Mouse (Mus musculus) spleen, adult 2 months (tissue): ENCODE results near the gene Gpr3.

Source experiments
- CTCF ChIP-seq: fragments of 200-500 bp; IDR thresholded peaks from 2 replicates; pipeline ENCODE4 v1.5.1; 2011; ENCODE audit warnings: mild to moderate bottlenecking, inconsistent platforms; ENCODE audit not compliant: insufficient read depth, insufficient read length, insufficient replicate concordance; ENCODE audit errors: extremely low read depth
- POLR2A ChIP-seq: fragments of 200-500 bp; IDR thresholded peaks from 2 replicates; pipeline ENCODE4 v1.6.1; 2011; ENCODE audit warnings: low read depth, low read length, inconsistent platforms

DNA sequence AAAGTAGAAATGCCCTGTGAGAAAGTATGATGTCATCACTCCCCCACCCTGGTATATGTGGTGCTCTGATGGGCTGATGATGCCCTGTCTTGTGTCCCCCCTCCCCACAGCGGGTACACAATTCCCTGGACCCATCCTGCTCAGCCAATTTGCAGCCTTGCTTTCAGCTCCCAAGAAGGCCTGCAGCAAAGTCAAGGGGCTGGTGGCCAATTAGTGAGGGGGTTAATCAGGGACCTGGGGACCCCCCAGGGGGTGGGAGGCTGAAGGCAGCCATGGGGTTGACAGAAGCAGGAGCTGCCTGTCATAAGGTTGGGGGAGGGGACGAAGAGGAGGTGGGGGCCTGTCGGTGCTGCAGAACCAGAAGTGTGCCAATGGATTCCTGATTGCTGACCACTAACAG is 8.7 kb downstream of the Gpr3 start:
- no peak for TF ChIP-seq CTCF
- no peak for TF ChIP-seq POLR2A
